Mouse (Mus musculus) embryonic fibroblast, embryonic 13.5 days (primary cell): ENCODE data around the gene Rtcb. TPM values are rescaled to one million over a fixed set of nuclear protein-coding genes. Genes with fewer than 3 reads are reported as not detected.
A peak's percentile ranks its signal among the peaks of the same experiment; 100 is the strongest.

ENCODE experiments used
- H3K27ac ChIP-seq: 2 replicates; pipeline ENCODE4 v1.5.1; 2012; ENCODE audit warnings: low read length, control low read depth, inconsistent platforms; ENCODE audit not compliant: insufficient read depth
- H3K4me1 ChIP-seq: 2 replicates; pipeline ENCODE4 v1.6.1; 2011; ENCODE audit warnings: low read length; ENCODE audit not compliant: control insufficient read depth, insufficient read depth
- H3K4me3 ChIP-seq: 2 replicates; pipeline ENCODE4 v1.5.1; 2011; ENCODE audit warnings: mild to moderate bottlenecking, control low read depth, low read length; ENCODE audit not compliant: insufficient read depth
- CTCF ChIP-seq: IDR thresholded peaks from 2 replicates; pipeline ENCODE4 v1.5.1; 2011; ENCODE audit warnings: mild to moderate bottlenecking, control low read depth, low read length, moderate library complexity, borderline replicate concordance; ENCODE audit not compliant: insufficient read depth
- POLR2A ChIP-seq: IDR thresholded peaks from 2 replicates; pipeline ENCODE4 v1.6.1; 2011; ENCODE audit warnings: low read depth, mild to moderate bottlenecking, control low read depth, low read length, moderate library complexity
- polyA plus RNA-seq: library from polyadenylated mRNA; stranded (reverse); fragments of >200 nt; gene quantifications from 2 replicates; pipeline ENCODE4 v1.2.4, GENCODE M21; 2011; ENCODE audit warnings: low read depth; ENCODE audit not compliant: missing spikeins, insufficient read length

Gene Rtcb
- 110 and 115 TPM in 2 replicates for polyA plus RNA-seq

DNA sequence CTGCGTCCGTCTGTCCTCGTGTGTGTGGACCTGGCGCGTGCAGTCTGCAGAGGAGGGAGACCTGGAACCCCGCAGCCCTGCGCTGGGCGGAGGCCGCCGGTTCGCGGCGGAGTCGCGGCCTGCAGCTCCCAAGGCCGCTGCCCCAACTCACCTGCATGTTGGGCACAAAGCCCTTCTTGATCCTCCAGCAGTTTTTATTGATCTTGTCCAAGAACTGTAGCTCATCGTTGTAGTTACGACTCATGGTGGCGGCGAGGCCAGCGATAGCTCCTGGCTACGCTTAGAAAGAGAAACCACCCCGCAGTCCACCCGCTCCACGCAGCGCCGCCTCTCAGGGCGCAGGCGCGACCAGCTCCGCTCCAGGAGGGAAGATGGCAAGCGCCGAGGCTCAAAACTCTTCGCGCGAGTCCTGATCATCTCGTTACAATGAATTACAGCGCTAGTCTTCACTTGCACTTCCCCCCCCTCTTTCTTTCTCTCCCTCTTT is at the start of gene Rtcb:
Gene Rtcb (minus strand): TSS at position 360 of the 487 bp plus-strand sequence.
- H3K4me1 ChIP-seq: peaks cover 4% of the 10 kb centered on the region; the same call in 1 of the 2 replicates
- peak within 1 kb of the TSS; percentile 74 for H3K4me3 ChIP-seq
- peak within 1 kb of the TSS; percentile 43 for H3K27ac ChIP-seq
- TF ChIP-seq CTCF: no peak
- peak; percentile 85 for TF ChIP-seq POLR2A

- no peak overlapping the region for H3K27ac ChIP-seq
- TF ChIP-seq POLR2A (no peak), CTCF (no peak)
- H3K4me1 ChIP-seq: no peaks in the 10 kb centered on the region
- no peak overlapping the region for H3K4me3 ChIP-seq
Measured at GRCm38 (mm10) chr10:86006455-86006854, 48.8 kb upstream of the Rtcb start.

- H3K4me3 ChIP-seq: no peak overlapping the region
- no peak for TF ChIP-seq CTCF
- TF ChIP-seq POLR2A: no peak
Measured at GRCm38 (mm10) chr10:86000447-86000846, 42.8 kb upstream of the Rtcb start.

DNA sequence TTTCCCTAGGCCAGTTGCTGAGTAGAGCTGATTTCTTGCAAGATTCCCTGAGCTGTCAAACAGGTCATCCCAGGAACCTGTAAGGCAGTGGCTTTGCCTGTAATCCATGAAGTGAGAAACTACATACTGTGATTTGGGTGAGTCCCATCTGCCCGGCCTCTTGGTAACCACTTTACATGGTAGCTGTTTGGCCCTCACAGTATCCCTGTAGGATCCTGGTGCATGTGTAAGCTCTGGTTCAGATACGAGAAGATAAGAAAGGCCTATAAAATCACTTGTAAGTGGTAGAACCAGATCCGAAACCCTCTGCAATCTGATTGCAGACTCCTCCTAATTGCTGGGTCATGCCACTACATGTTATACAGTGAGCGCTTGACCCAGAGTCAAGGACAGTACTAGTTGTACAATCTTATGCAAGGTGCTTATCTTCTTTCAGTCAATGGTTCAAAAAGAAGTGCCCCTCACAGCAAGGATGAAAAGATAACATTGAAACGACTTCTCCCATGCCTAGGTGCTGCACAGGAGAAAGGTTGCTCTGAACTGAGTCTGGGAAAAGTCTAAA is 37.0 kb upstream of the Rtcb start:
- H3K4me1 ChIP-seq: no peaks in the 10 kb centered on the region
- no peak overlapping the region for H3K27ac ChIP-seq
- TF ChIP-seq POLR2A (no peak), CTCF (no peak)
- no peak overlapping the region for H3K4me3 ChIP-seq

More at GRCm38 (mm10) chr10:86000447-86000846, 42.8 kb upstream of the Rtcb start:
- no peaks in the 10 kb centered on the region for H3K4me1 ChIP-seq
- no peak overlapping the region for H3K27ac ChIP-seq

GRCm38 (mm10) chr10:85993836-85994235 is 36.2 kb upstream of the Rtcb start:
- no peak overlapping the region for H3K27ac ChIP-seq
- H3K4me3 ChIP-seq: no peak overlapping the region
- no peak for TF ChIP-seq POLR2A
- TF ChIP-seq CTCF: no peak
- no peaks in the 10 kb centered on the region for H3K4me1 ChIP-seq

DNA sequence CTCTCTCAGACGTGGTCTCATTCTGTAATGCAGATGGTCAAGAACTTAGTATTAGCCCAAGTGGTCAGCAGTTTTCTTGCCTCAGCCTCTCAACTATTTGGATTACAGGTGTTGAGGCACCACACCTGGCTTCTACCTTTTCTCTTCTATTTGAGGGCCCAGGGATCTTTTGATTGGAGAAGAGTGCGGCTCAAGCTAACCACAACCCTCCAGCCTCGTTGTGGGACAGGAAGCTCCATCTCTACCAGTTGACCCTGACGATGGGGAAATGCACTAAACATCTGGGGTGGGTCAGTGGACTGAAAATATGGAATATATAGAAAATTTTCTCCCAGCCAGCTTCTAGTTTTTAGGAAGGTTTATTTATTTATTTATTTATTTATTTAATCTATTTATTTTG is 34.8 kb upstream of the Rtcb start:
- Histone ChIP-seq H3K4me1 (no peaks in the 10 kb centered on the region), H3K27ac (no peak overlapping the region), H3K4me3 (no peak overlapping the region)
- no peak for TF ChIP-seq POLR2A
- TF ChIP-seq CTCF: no peak

DNA sequence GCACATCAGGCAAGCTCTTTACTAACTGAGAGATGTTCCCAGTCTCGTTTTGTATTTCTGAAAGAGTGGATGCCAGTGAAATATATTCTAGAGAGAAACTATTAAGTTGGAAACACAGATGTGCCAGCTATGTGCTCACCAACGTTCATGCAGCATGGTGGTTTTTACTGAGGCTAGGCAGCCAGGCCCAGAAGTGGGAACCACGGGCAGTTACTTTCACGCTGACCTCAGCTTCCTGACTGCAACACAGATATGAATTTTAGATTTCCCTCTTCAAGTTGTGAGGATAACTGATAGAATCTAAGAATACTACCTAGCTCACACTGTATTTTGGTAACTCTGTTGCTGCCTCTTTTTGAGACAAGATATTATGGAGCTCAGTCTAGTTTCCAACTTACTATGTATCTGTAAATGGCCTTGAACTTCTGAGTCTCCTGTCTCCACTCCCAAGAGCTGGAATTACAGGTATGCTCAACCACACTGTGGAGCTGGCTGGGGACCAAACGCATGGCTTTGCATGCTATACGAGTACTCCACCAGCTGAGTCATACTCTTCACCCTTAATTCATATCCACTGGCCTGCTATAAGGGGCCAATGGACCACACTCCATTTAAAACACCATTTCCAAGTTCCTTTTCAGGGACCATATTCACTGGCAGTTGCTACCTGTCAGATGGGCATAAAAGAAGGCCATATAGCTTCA is 31.9 kb upstream of the Rtcb start:
- Histone ChIP-seq H3K4me3 (no peak overlapping the region), H3K4me1 (no peaks in the 10 kb centered on the region), H3K27ac (no peak overlapping the region)
- TF ChIP-seq CTCF (no peak), POLR2A (no peak)

DNA sequence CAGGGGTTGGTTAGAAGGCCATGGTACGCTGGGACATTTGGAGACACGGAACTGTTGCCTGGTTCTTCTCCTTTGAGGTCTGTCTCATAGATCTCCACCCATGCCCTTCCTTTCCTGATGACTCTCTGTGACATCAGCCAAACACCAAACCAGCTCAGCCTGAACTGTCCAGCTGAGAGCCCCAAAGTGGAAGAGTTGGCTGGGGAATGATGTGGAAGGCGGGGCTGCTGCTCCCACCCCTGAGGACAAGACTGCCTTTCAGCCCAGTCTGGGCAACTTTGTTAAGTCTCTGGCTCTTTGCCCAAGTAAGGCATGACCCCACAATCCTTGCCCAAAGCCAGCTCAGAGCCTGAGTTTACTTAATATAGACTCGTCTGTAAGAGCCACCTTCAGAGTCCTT is 15.3 kb upstream of the Rtcb start:
- Histone ChIP-seq H3K27ac (no peak overlapping the region), H3K4me3 (no peak overlapping the region), H3K4me1 (no peaks in the 10 kb centered on the region)
- no peak for TF ChIP-seq CTCF
- TF ChIP-seq POLR2A: no peak

GRCm38 (mm10) chr10:85971826-85972225 is 14.2 kb upstream of the Rtcb start:
- TF ChIP-seq CTCF: no peak
- Histone ChIP-seq H3K4me1 (no peaks in the 10 kb centered on the region), H3K4me3 (no peak overlapping the region), H3K27ac (no peak overlapping the region)

DNA sequence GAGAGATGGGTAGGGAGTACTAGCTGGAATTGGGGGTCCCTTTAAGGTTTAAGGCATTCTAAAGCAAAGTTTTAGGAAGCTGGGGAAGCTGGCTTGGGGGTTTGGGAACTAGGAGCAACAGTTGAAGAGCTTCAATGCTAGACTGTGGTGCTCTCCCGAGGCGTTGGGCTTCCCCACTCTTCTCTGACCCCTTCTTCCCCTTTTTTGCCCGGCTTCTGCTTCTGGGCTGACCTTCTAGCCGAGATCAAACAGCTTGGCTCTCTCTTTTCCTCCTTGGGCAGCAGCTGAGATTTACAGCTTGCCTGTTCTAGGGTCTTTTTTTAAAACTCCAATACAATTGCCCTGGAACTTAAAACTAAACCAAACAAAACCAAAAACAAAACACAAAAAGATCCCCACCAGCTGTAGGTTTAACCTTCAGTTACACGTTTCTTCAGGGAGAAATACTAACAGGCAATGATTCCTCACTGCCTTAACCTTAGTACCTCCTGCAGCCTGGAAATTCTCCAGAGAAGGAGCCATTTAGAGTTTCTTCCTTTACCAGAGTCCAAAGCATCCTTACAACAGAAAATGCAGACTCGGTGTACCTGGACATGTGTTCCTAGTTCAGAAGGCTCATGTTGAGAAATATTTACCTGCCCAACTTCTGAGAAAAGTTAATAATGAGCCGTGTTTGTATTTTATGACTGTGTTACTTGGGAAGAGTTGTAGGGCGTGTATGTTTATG is 12.4 kb upstream of the Rtcb start:
- Histone ChIP-seq H3K4me3 (no peak overlapping the region), H3K27ac (no peak overlapping the region), H3K4me1 (no peaks in the 10 kb centered on the region)
- TF ChIP-seq CTCF (no peak), POLR2A (no peak)
